Mouse (Mus musculus) T-cell, adult 2 months (primary cell): ENCODE results near the gene Bean1.
A peak's percentile ranks its signal among the peaks of the same experiment; 100 is the strongest.

Experiments
- DNase-seq: peaks from one replicate; pipeline ENCODE4 v3.0.0; 2022; ENCODE audit warnings: low spot score

The Bean1 gene

GRCm38 (mm10) chr8:104171050-104171620, 893 bp downstream of the Bean1 start:
- no peak for DNase-seq

- no peak for DNase-seq
These were observed 2.2 kb downstream of the Bean1 start for GRCm38 (mm10) chr8:104172420-104172819.

- no peak for DNase-seq
These were observed 5.7 kb downstream of the Bean1 start for GRCm38 (mm10) chr8:104175848-104176527.

- DNase-seq = no peak
These were observed 6.8 kb downstream of the Bean1 start for GRCm38 (mm10) chr8:104177054-104177453.

GRCm38 (mm10) chr8:104184905-104185304, 14.7 kb downstream of the Bean1 start:
- no peak for DNase-seq

GRCm38 (mm10) chr8:104186827-104187226, 16.6 kb downstream of the Bean1 start:
- no peak for DNase-seq

GRCm38 (mm10) chr8:104187622-104188021, 17.4 kb downstream of the Bean1 start:
- no peak for DNase-seq

- DNase-seq = no peak
These were observed 18.2 kb downstream of the Bean1 start for GRCm38 (mm10) chr8:104188459-104188858.

- no peak for DNase-seq
These were observed 20.7 kb downstream of the Bean1 start for GRCm38 (mm10) chr8:104190777-104191468.

GRCm38 (mm10) chr8:104191496-104191895, 21.3 kb downstream of the Bean1 start:
- peak; percentile 23 for DNase-seq

- no peak for DNase-seq
These were observed 29.6 kb downstream of the Bean1 start for GRCm38 (mm10) chr8:104199802-104200201.

- DNase-seq = no peak
These were observed 31.4 kb downstream of the Bean1 start for GRCm38 (mm10) chr8:104201622-104202021.

GRCm38 (mm10) chr8:104202320-104202719, 32.1 kb downstream of the Bean1 start:
- no peak for DNase-seq

GRCm38 (mm10) chr8:104205292-104205691, 35.0 kb downstream of the Bean1 start:
- DNase-seq = no peak

GRCm38 (mm10) chr8:104217601-104218000, 47.4 kb downstream of the Bean1 start:
- no peak for DNase-seq

- DNase-seq = peak; percentile 72
These were observed 48.8 kb downstream of the Bean1 start for GRCm38 (mm10) chr8:104219079-104219478.

- peak; percentile 46 for DNase-seq
These were observed 49.6 kb downstream of the Bean1 start for GRCm38 (mm10) chr8:104219806-104220205.

- no peak for DNase-seq
These were observed 56.8 kb downstream of the Bean1 start for GRCm38 (mm10) chr8:104227048-104227447.

- no peak for DNase-seq
These were observed 60.1 kb downstream of the Bean1 start for GRCm38 (mm10) chr8:104230377-104230776.

GRCm38 (mm10) chr8:104232039-104232438, 61.8 kb downstream of the Bean1 start:
- DNase-seq = no peak

GRCm38 (mm10) chr8:104232919-104233318, 62.7 kb downstream of the Bean1 start:
- no peak for DNase-seq

- no peak for DNase-seq
These were observed 64.3 kb downstream of the Bean1 start for GRCm38 (mm10) chr8:104234573-104234972.

- peak; percentile 74 for DNase-seq
These were observed 69.2 kb downstream of the Bean1 start for GRCm38 (mm10) chr8:104239418-104239861.
